Mouse (Mus musculus): ENCODE measurements around the gene Trappc5.

- TF ChIP-seq POLR2A (IDR thresholded peaks at IDR 0.05; ENCODE audit: borderline replicate concordance, low read depth, low read length) (no peak), CTCF (IDR thresholded peaks at IDR 0.05; ENCODE audit: low read depth, low read length) (no peak)
Observed at GRCm38 (mm10) chr8:3701491-3701890, 25.4 kb downstream of the Trappc5 start.
